Mouse (Mus musculus): Measurements from ENCODE around the gene Stxbp2. TPM values are rescaled to one million over a fixed set of nuclear protein-coding genes. Genes with fewer than 3 reads are reported as not detected.

Gene Stxbp2
- total and polyA plus RNA-seq, 3 experiments, result 72.1 to 141 (median 131) TPM

- DNase-seq, result no peak
These were observed 722 bp downstream of the Stxbp2 start for GRCm38 (mm10) chr8:3631478-3631875.

GRCm38 (mm10) chr8:3645804-3646203 lies 15.0 kb downstream of the Stxbp2 start:
- DNase-seq, result peak; percentile 74

- DNase-seq, result peak; percentile 35
These were observed 16.2 kb downstream of the Stxbp2 start for GRCm38 (mm10) chr8:3646824-3647531.

- DNase-seq, result no peak
These were observed 16.8 kb downstream of the Stxbp2 start for GRCm38 (mm10) chr8:3647561-3647960.

DNA sequence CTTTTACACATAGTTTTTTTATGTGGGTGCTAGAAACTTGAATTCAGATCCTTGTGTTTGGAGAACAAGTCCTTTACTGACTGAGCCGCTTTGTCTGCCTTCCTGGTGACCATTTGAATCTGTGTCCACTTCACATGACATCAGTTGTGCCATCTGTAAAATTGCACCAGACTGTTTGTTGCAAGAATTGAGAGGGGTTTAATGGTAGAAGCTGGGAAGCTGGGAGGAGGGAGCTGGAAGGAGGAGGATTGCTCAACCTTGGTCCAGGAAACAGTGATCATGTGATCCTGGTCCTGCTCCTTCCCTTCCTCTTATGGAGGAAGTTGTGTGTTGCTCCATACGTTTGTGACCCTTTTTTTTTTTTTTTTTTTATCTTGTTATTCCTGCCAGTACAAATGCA lies 17.5 kb downstream of the Stxbp2 start:
- no peak for DNase-seq

DNA sequence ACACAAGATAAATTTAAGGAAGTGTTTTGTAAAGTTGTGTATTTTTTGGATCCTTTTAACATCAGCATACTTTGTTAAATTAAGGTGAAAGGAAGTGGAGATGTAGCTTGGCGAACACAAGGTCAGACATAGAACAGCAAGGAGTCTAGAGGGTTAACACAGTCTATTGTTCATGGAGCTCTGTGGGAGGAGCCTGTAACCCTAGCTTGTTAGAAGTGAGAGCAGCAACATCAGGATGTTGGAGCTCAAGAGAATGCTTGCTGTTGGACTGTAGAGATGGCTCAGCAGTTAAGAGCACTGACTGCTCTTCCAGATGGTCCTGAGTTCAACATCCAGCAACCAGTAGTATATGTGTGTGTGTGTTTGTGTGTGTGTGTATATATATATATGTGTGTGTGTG lies 18.2 kb downstream of the Stxbp2 start:
- no peak for DNase-seq

- DNase-seq, result no peak
These were observed 22.1 kb downstream of the Stxbp2 start for GRCm38 (mm10) chr8:3652845-3653244.

DNA sequence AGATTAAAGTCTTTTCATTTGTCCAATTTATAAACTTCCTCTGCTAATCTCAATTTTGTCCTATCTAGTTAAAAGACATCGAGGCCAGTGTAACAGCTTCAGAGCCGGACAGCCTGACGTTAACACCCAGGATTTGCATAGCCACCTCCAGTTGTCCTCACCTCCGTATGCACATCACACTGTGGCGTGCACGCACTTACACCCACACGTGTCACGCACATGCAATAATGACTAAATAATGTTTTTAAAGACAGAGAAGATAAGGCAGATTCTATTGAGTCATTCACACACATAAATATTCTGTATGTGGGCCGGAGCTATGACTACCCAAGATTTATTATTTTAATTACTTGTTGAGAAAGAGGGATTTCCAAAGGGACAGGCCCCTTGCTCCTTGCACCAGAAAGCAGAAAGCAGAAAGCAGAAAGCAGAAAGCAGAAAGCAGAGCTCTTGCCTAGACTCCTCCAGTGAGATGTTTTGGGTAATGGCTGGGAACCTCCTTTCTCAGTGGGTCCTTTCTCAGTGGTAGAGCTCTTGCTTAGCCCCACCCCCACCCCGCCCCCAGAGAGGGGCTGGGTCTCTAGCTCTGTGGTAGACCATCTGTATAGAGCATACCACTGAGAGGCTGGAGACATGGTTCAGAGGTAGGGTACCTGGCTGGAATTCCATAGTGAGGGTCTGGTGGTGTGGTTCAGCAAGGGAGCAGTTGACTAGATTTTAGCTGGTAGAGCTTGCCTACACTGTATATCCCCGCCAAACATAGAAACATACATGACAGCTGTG lies 24.2 kb downstream of the Stxbp2 start:
- no peak for DNase-seq

DNA sequence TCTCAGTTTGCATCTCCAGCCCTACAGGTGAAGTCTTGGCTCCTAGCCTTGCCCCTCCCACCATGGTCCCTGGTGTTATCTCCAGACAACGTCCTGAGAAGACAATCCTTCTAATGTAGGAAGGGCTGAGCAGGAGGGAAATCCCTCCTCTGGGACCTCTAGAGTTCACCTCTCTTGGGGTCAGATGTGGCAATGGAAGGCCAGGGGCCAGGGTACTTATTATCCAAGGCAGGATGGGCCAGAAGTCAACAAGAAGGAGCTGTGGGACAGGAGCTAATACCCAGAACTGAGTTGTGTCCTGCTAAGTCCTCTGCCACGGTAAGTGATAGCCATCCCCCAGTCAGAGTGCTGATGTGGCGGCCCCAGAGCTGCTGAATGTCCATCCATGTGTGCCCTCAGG lies 24.8 kb downstream of the Stxbp2 start, which contains the start of gene Retn:
TSS of gene Retn (plus strand) at position 245 of the 400 bp plus-strand sequence.
- peak; percentile 37 for DNase-seq

- DNase-seq, result no peak
These were observed 26.1 kb downstream of the Stxbp2 start for GRCm38 (mm10) chr8:3656725-3657381.

DNA sequence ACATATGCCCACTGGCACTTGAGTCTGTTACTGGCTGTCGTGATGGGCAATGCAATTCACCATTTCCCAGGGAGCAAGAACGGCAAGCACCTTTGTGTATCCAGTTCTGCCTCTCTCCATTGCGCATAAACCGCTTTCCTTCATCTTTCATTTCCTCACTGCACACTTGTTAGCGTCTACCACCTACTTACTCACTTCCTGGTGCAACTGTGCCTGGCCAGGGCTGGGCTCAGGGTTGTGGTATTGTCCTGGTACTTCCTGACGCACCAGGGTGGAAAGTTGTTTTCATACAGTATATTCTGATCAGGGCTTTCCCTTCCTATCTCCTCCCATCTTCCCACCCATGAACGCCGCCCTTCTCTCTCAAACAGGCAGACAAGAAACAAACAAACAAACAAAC lies 30.1 kb downstream of the Stxbp2 start:
- DNase-seq, result no peak

GRCm38 (mm10) chr8:3664405-3664804 lies 33.6 kb downstream of the Stxbp2 start:
- DNase-seq, result no peak

GRCm38 (mm10) chr8:3665507-3665906 lies 34.8 kb downstream of the Stxbp2 start, which contains the start of gene Mcemp1:
TSS of gene Mcemp1 (plus strand) at chr8:3665754.
- DNase-seq, result no peak

DNA sequence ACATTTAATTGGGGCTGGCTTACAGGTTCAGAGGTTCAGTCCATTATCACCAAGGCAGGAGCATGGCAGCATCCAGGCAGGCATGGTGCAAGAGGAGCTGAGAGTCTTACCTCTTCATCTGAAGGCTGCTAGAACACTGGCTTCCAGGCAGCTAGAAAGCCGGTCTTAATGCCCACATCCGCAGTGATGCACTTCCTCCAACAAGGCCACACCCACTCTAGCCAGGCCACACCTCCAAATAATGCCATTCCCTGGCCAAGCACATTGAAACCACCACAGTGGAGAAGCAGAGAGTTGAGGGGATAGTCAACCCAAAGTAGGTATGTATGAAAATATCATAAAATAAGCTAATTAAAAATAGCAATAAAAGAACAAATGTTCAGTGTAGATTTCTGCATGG lies 39.6 kb downstream of the Stxbp2 start:
- DNase-seq, result no peak

DNA sequence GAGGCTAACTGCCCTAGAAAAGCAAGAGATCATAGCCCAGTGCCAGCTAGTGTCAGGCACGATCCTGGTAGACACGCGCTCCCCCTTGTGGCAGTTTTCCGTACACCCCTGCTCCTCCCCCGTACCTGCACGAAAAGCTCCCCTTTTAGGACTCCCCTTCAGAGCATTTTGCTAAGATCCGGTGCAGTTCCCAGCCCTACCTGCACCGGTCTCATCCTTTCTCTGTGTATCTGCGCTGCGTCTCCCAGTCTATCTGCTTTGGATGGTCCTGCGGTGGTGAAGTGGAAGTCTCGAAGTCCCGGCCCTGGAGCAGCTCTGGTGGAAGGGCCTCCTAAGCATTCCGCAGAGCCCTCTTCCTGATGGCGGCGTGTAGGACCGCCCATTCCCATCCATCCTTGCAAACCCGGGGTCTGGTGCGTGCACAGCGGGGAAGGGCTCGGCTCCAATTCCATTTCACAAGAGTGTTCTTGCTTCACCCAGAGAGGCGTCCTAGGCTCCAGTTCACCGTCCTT lies 41.3 kb downstream of the Stxbp2 start, which contains the start of gene Fcor:
TSS of gene Fcor (minus strand) at position 383 of the 512 bp plus-strand sequence.
- DNase-seq, result peak; percentile 90

GRCm38 (mm10) chr8:3674671-3675070 lies 43.9 kb downstream of the Stxbp2 start:
- DNase-seq, result no peak

DNA sequence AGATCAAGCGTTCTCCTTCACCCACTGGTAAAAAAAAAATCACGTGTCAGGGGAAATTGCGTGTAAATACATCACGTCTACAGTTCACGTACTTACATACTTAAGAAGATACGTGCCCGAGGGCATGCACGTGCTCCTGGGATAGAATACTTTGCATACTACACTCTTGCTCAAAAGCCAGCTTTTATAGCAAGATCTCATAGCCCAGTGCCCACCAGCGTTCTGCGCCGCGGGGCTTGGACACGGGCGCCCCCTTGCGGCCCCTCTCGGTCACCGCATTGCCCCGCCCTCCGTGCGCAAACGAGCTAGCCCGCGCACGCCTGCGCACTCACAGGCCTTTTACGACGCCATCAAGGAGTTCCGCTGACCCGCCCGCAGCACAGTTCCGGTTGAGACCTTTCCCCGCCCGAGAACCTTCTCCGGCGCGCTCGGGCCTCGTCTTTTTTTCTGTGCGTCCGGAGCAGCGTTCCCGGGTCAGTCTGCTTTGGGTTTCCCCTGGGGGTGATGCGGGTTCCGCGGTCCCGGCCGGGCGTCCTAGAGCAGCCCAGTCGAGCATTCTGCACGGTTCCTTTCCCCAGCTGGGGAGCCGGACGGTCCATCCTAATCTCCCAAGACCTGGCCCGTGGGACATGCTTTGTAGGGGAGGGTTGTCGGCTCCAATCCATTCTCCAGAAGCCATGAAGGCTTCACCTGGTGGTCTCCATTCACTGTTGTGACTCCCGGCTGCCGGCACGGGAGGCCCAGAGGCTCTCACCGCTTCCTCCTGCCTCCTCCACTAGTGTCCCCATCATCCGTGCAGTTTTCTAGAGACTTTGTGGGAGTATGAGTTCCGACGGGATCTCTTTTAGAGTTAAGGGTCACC lies 45.6 kb downstream of the Stxbp2 start, which contains the start of gene Trappc5:
TSS of gene Trappc5 (plus strand) at position 169 of the 862 bp plus-strand sequence.
- peak; percentile 95 for DNase-seq

- DNase-seq, result no peak
These were observed 46.3 kb downstream of the Stxbp2 start for GRCm38 (mm10) chr8:3676993-3677579.

GRCm38 (mm10) chr8:3678831-3679230 lies 48.1 kb downstream of the Stxbp2 start:
- DNase-seq, result no peak

GRCm38 (mm10) chr8:3679236-3679635 lies 48.5 kb downstream of the Stxbp2 start:
- DNase-seq, result no peak

DNA sequence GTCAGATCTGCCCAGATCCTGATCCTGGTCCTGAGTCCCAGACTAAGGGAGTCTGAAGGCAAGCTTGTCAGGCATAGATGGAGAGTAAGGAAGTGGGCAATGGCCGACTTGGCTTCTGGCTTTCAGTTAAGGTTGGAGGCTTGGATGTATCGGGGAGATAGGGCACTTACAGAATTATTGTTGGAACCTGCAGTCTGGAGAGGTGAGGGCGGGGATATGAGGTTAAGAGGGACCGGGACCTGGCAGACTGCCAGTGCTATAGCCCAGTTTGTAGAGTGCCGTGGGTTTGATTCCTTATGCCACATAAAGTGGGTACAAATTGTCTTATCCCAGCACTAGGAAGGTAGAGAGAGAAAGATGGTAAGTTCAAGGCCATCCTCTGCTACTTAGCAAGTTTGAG lies 48.9 kb downstream of the Stxbp2 start:
- no peak for DNase-seq
